Mouse (Mus musculus): Measurements from ENCODE around the gene Olfr1208. TPM values are rescaled to one million over a fixed set of nuclear protein-coding genes. Genes with fewer than 3 reads are reported as not detected.

Olfr1208 gene
- polyA plus RNA-seq (2015; fragmentation: Nextera tagmentation; extraction: Ambion mirVana), result not detected in 2 replicates

GRCm38 (mm10) chr2:88902211-88902610 lies at the start of gene Olfr1208:
TSS of gene Olfr1208 (minus strand) at chr2:88902311.
- no peak within 1 kb of the TSS for H3K4me2 ChIP-seq (replicated peaks; ENCODE audit: low read depth)
- no peaks in the 10 kb centered on the region for H3K4me1 ChIP-seq (replicated peaks; ENCODE audit: control insufficient read depth, insufficient read depth, low read length)
- H3K27me3 ChIP-seq (replicated peaks; ENCODE audit: control insufficient read depth, insufficient read depth, low read length), result no peaks in the 10 kb centered on the region
- H3K27ac ChIP-seq (ENCODE audit: low read depth, low read length), result no peak within 1 kb of the TSS
- no peak within 1 kb of the TSS for H3K9ac ChIP-seq (ENCODE audit: low read depth, low read length)
- TF ChIP-seq CTCF (IDR thresholded peaks at IDR 0.05; ENCODE audit: low read depth), result no peak
- no peak for ATAC-seq
- H3K36me3 ChIP-seq (ENCODE audit: control insufficient read depth, insufficient read depth), result no peaks in the 10 kb centered on the region
- no peak within 1 kb of the TSS for H3K4me3 ChIP-seq (ENCODE audit: low read depth, low read length)
- H3K9me3 ChIP-seq (ENCODE audit: control insufficient read depth), result no peaks in the 10 kb centered on the region

DNA sequence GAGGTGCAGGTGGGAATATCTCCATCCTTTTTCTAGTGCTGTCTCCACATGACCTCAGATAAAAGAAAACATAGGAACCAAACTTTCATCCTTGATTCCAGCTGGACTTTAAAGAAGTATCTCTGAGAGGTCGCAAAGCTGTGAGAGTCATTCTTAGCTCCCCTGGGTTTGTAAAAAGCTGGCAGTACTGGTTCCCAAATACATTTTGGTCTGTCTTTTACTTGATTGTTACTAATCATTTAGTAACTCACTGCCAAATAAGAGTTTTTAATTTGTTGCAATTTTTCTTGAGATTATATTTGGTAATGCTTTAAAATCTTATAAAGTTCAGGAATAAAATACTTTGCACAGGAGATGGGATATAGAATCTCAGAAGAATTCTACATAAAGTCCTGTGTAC lies 35.9 kb upstream of the Olfr1208 start, which contains the start of gene Olfr1211:
Gene Olfr1211, minus strand, starts transcription at position 101 of the 400 bp plus-strand sequence.
- no peak within 1 kb of the TSS for H3K27ac ChIP-seq (ENCODE audit: low read depth, low read length)
- TF ChIP-seq CTCF (IDR thresholded peaks at IDR 0.05; ENCODE audit: low read depth), result no peak
- no peak within 1 kb of the TSS for H3K4me3 ChIP-seq (ENCODE audit: low read depth, low read length)
- no peak within 1 kb of the TSS for H3K4me2 ChIP-seq (replicated peaks; ENCODE audit: low read depth)
- no peak within 1 kb of the TSS for H3K9ac ChIP-seq (ENCODE audit: low read depth, low read length)
- no peaks in the 10 kb centered on the region for H3K4me1 ChIP-seq (replicated peaks; ENCODE audit: control insufficient read depth, insufficient read depth, low read length)
- ATAC-seq, result no peak
- H3K27me3 ChIP-seq (replicated peaks; ENCODE audit: control insufficient read depth, insufficient read depth, low read length), result no peaks in the 10 kb centered on the region
- H3K36me3 ChIP-seq (ENCODE audit: control insufficient read depth, insufficient read depth), result no peaks in the 10 kb centered on the region
- no peaks in the 10 kb centered on the region for H3K9me3 ChIP-seq (ENCODE audit: control insufficient read depth)
- 86% methylated on average over 1 of the region's 1 CpGs for WGBS

GRCm38 (mm10) chr2:88915057-88915456 lies 12.9 kb upstream of the Olfr1208 start, which contains the start of gene Olfr1209:
TSS of gene Olfr1209 (minus strand) at chr2:88915157.
- Histone ChIP-seq H3K9ac (ENCODE audit: low read depth, low read length) (no peak within 1 kb of the TSS), H3K4me2 (replicated peaks; ENCODE audit: low read depth) (no peak within 1 kb of the TSS), H3K27ac (ENCODE audit: low read depth, low read length) (no peak within 1 kb of the TSS), H3K9me3 (ENCODE audit: control insufficient read depth) (no peaks in the 10 kb centered on the region), H3K4me1 (replicated peaks; ENCODE audit: control insufficient read depth, insufficient read depth, low read length) (no peaks in the 10 kb centered on the region), H3K36me3 (ENCODE audit: control insufficient read depth, insufficient read depth) (no peaks in the 10 kb centered on the region), H3K27me3 (replicated peaks; ENCODE audit: control insufficient read depth, insufficient read depth, low read length) (no peaks in the 10 kb centered on the region), H3K4me3 (ENCODE audit: low read depth, low read length) (no peak within 1 kb of the TSS)
- TF ChIP-seq CTCF (IDR thresholded peaks at IDR 0.05; ENCODE audit: low read depth), result no peak
- no peak for ATAC-seq
- 88% methylated on average over 3 of the region's 3 CpGs for WGBS

- H3K4me1 ChIP-seq (replicated peaks; ENCODE audit: control insufficient read depth, insufficient read depth, low read length), result no peaks in the 10 kb centered on the region
- no peak for ATAC-seq
- H3K27ac ChIP-seq (ENCODE audit: low read depth, low read length), result no peak within 1 kb of the TSS
- H3K36me3 ChIP-seq (ENCODE audit: control insufficient read depth, insufficient read depth), result no peaks in the 10 kb centered on the region
- no peaks in the 10 kb centered on the region for H3K9me3 ChIP-seq (ENCODE audit: control insufficient read depth)
- H3K4me3 ChIP-seq (ENCODE audit: low read depth, low read length), result no peak within 1 kb of the TSS
- H3K4me2 ChIP-seq (replicated peaks; ENCODE audit: low read depth), result no peak within 1 kb of the TSS
- no peaks in the 10 kb centered on the region for H3K27me3 ChIP-seq (replicated peaks; ENCODE audit: control insufficient read depth, insufficient read depth, low read length)
- no peak within 1 kb of the TSS for H3K9ac ChIP-seq (ENCODE audit: low read depth, low read length)
- WGBS, result 76% methylated on average over 2 of the region's 2 CpGs
- TF ChIP-seq CTCF (IDR thresholded peaks at IDR 0.05; ENCODE audit: low read depth), result no peak
Measured at GRCm38 (mm10) chr2:88862931-88863330, 39.2 kb downstream of the Olfr1208 start, which contains the start of gene Olfr1206. TSS of gene Olfr1206 (plus strand) at chr2:88863231.

- H3K4me2 ChIP-seq (replicated peaks; ENCODE audit: low read depth), result no peak within 1 kb of the TSS
- no peak for TF ChIP-seq CTCF (IDR thresholded peaks at IDR 0.05; ENCODE audit: low read depth)
- no peaks in the 10 kb centered on the region for H3K4me1 ChIP-seq (replicated peaks; ENCODE audit: control insufficient read depth, insufficient read depth, low read length)
- H3K27ac ChIP-seq (ENCODE audit: low read depth, low read length), result no peak within 1 kb of the TSS
- no peak for ATAC-seq
- no peaks in the 10 kb centered on the region for H3K27me3 ChIP-seq (replicated peaks; ENCODE audit: control insufficient read depth, insufficient read depth, low read length)
- H3K9me3 ChIP-seq (ENCODE audit: control insufficient read depth), result no peaks in the 10 kb centered on the region
- no peaks in the 10 kb centered on the region for H3K36me3 ChIP-seq (ENCODE audit: control insufficient read depth, insufficient read depth)
- H3K9ac ChIP-seq (ENCODE audit: low read depth, low read length), result no peak within 1 kb of the TSS
- H3K4me3 ChIP-seq (ENCODE audit: low read depth, low read length), result no peak within 1 kb of the TSS
- WGBS, result 91% methylated on average over 1 of the region's 1 CpGs
Measured at GRCm38 (mm10) chr2:88848992-88849391, 53.1 kb downstream of the Olfr1208 start, which contains the start of gene Olfr1204. TSS of gene Olfr1204 (plus strand) at chr2:88849292.

Other genes starting within 250 kb of the Olfr1208 start
- gene Olfr1193, start 226.7 kb downstream of the Olfr1208 start, polyA plus RNA-seq (2015; fragmentation: Nextera tagmentation; extraction: Ambion mirVana), result not detected in 2 replicates
- gene Olfr1195, start 213.1 kb downstream of the Olfr1208 start, polyA plus RNA-seq (2015; fragmentation: Nextera tagmentation; extraction: Ambion mirVana), result not detected in 2 replicates
- gene Olfr1196, start 197.7 kb downstream of the Olfr1208 start, polyA plus RNA-seq (2015; fragmentation: Nextera tagmentation; extraction: Ambion mirVana), result not detected in 2 replicates
- not detected in 2 replicates for gene Olfr1197, start 169.9 kb downstream of the Olfr1208 start, polyA plus RNA-seq (2015; fragmentation: Nextera tagmentation; extraction: Ambion mirVana)
- not detected in 2 replicates for gene Olfr1198, start 150.9 kb downstream of the Olfr1208 start, polyA plus RNA-seq (2015; fragmentation: Nextera tagmentation; extraction: Ambion mirVana)
- gene Olfr1199, start 141.8 kb downstream of the Olfr1208 start, polyA plus RNA-seq (2015; fragmentation: Nextera tagmentation; extraction: Ambion mirVana), result not detected in 2 replicates
- gene Olfr1200, start 131.8 kb downstream of the Olfr1208 start, polyA plus RNA-seq (2015; fragmentation: Nextera tagmentation; extraction: Ambion mirVana), result not detected in 2 replicates
- not detected in 2 replicates for gene Olfr1201, start 109.3 kb downstream of the Olfr1208 start, polyA plus RNA-seq (2015; fragmentation: Nextera tagmentation; extraction: Ambion mirVana)
- not detected in 2 replicates for gene Olfr1202, start 87.8 kb downstream of the Olfr1208 start, polyA plus RNA-seq (2015; fragmentation: Nextera tagmentation; extraction: Ambion mirVana)
- not detected in 2 replicates for gene Olfr1205, start 72.6 kb downstream of the Olfr1208 start, polyA plus RNA-seq (2015; fragmentation: Nextera tagmentation; extraction: Ambion mirVana)
- not detected in 2 replicates for gene Olfr1204, start 53.0 kb downstream of the Olfr1208 start, polyA plus RNA-seq (2015; fragmentation: Nextera tagmentation; extraction: Ambion mirVana)
- gene Olfr1206, start 39.1 kb downstream of the Olfr1208 start, polyA plus RNA-seq (2015; fragmentation: Nextera tagmentation; extraction: Ambion mirVana), result not detected in 2 replicates
- not detected in 2 replicates for gene Olfr1209, start 12.8 kb upstream of the Olfr1208 start, polyA plus RNA-seq (2015; fragmentation: Nextera tagmentation; extraction: Ambion mirVana)
- not detected in 2 replicates for gene Olfr1211, start 35.8 kb upstream of the Olfr1208 start, polyA plus RNA-seq (2015; fragmentation: Nextera tagmentation; extraction: Ambion mirVana)
- not detected in 2 replicates for gene Olfr1212, start 51.7 kb upstream of the Olfr1208 start, polyA plus RNA-seq (2015; fragmentation: Nextera tagmentation; extraction: Ambion mirVana)
- gene Gm13762, start 78.0 kb upstream of the Olfr1208 start, polyA plus RNA-seq (2015; fragmentation: Nextera tagmentation; extraction: Ambion mirVana), result not detected in 2 replicates
- not detected in 2 replicates for gene Olfr1214, start 90.3 kb upstream of the Olfr1208 start, polyA plus RNA-seq (2015; fragmentation: Nextera tagmentation; extraction: Ambion mirVana)
- gene Olfr1215, start 104.7 kb upstream of the Olfr1208 start, polyA plus RNA-seq (2015; fragmentation: Nextera tagmentation; extraction: Ambion mirVana), result not detected in 2 replicates
- not detected in 2 replicates for gene Olfr1216, start 116.0 kb upstream of the Olfr1208 start, polyA plus RNA-seq (2015; fragmentation: Nextera tagmentation; extraction: Ambion mirVana)
- gene Olfr1217, start 129.8 kb upstream of the Olfr1208 start, polyA plus RNA-seq (2015; fragmentation: Nextera tagmentation; extraction: Ambion mirVana), result not detected in 2 replicates
- not detected in 2 replicates for gene Olfr1218, start 158.9 kb upstream of the Olfr1208 start, polyA plus RNA-seq (2015; fragmentation: Nextera tagmentation; extraction: Ambion mirVana)
- not detected in 2 replicates for gene Olfr1219, start 181.2 kb upstream of the Olfr1208 start, polyA plus RNA-seq (2015; fragmentation: Nextera tagmentation; extraction: Ambion mirVana)
- gene Olfr1220, start 204.5 kb upstream of the Olfr1208 start, polyA plus RNA-seq (2015; fragmentation: Nextera tagmentation; extraction: Ambion mirVana), result not detected in 2 replicates
- gene Olfr1221, start 215.0 kb upstream of the Olfr1208 start, polyA plus RNA-seq (2015; fragmentation: Nextera tagmentation; extraction: Ambion mirVana), result not detected in 2 replicates
- not detected in 2 replicates for gene Olfr1222, start 230.7 kb upstream of the Olfr1208 start, polyA plus RNA-seq (2015; fragmentation: Nextera tagmentation; extraction: Ambion mirVana)
- not detected in 2 replicates for gene Olfr1223, start 249.2 kb upstream of the Olfr1208 start, polyA plus RNA-seq (2015; fragmentation: Nextera tagmentation; extraction: Ambion mirVana)

Measured in intestine, postnatal 0 days (tissue).